Mouse (Mus musculus) frontal cortex, adult (tissue): ENCODE measurements around the gene Paxx.

Source experiments
- ATAC-seq: cut with Nextera tagmentation; 2 replicates; pipeline ENCODE4 v1.9.2; 2017; ENCODE audit warnings: mild to moderate bottlenecking, moderate library complexity, mixed read lengths; ENCODE audit not compliant: low TSS enrichment

Gene Paxx

GRCm38 (mm10) chr2:25408908-25409307 lies 52.0 kb downstream of the Paxx start:
- no peak for ATAC-seq
